Mouse (Mus musculus) lung, embryonic 16.5 days (tissue): ENCODE measurements at regions not wholly inside any gene's neighbourhood (a gene's known extent, or its start where the extent isn't known, plus 50 kb on each side); places are given as distances from the start of the nearest gene placed in this dataset.

ENCODE experiments used
- ATAC-seq: fragments of 200-750 bp; cut with Nextera tagmentation; 2 replicates; pipeline ENCODE4 v1.8.0; 2017; ENCODE audit warnings: low read depth, mild to moderate bottlenecking, moderate library complexity
- H3K27ac ChIP-seq: fragments of 300-500 bp; sonication (generic); 2 replicates; pipeline ENCODE4 v1.5.1; 2014; ENCODE audit warnings: mild to moderate bottlenecking, control low read depth, low read length
- H3K27me3 ChIP-seq: fragments of 300-500 bp; sonication (generic); 2 replicates; pipeline ENCODE4 v1.6.1; 2014; ENCODE audit warnings: low read depth, low read length, mixed read lengths; ENCODE audit not compliant: control insufficient read depth, insufficient read depth
- H3K36me3 ChIP-seq: fragments of 300-500 bp; sonication (generic); 2 replicates; pipeline ENCODE4 v1.6.1; 2014; ENCODE audit warnings: low read length; ENCODE audit not compliant: control insufficient read depth, insufficient read depth
- H3K4me1 ChIP-seq: fragments of 300-500 bp; sonication (generic); replicated peaks from 2 replicates; pipeline ENCODE4 v1.6.1; 2014; ENCODE audit warnings: low read length, mixed read lengths; ENCODE audit not compliant: control insufficient read depth, insufficient read depth
- H3K4me2 ChIP-seq: fragments of 300-500 bp; sonication (generic); 2 replicates; pipeline ENCODE4 v1.6.1; 2014; ENCODE audit warnings: low read depth, low read length, control low read depth
- H3K4me3 ChIP-seq: fragments of 300-500 bp; sonication (generic); 2 replicates; pipeline ENCODE4 v1.5.1; 2014; ENCODE audit warnings: mild to moderate bottlenecking, low read length, control low read depth
- H3K9ac ChIP-seq: fragments of 300-500 bp; sonication (generic); 2 replicates; pipeline ENCODE4 v1.6.1; 2014; ENCODE audit warnings: low read length, control low read depth
- H3K9me3 ChIP-seq: fragments of 300-500 bp; sonication (generic); 2 replicates; pipeline ENCODE4 v1.6.1; 2016; ENCODE audit warnings: low read length; ENCODE audit not compliant: control insufficient read depth
- WGBS: fragments of 180-500 bp; shearing (Covaris S2); extraction: QIAGEN DNeasy Blood & Tissue Kit; methylation state at CpG from one replicate; pipeline ENCODE4 v1.1.7; 2014; 5-methylcytosine and 5-hydroxymethylcytosine counted together

- Histone ChIP-seq H3K4me3 (no peak overlapping the region), H3K9ac (no peak overlapping the region), H3K36me3 (no peaks in the 10 kb centered on the region), H3K9me3 (no peaks in the 10 kb centered on the region), H3K4me2 (no peak overlapping the region), H3K27me3 (no peaks in the 10 kb centered on the region), H3K27ac (no peak overlapping the region), H3K4me1 (no peaks in the 10 kb centered on the region)
- no peak for ATAC-seq
- 69% methylated on average over 9 of the region's 9 CpGs for WGBS
These were observed 125.3 kb upstream of the Bank1 start for GRCm38 (mm10) chr3:136450986-136451774.

- Histone ChIP-seq H3K9ac (no peak overlapping the region), H3K27me3 (no peaks in the 10 kb centered on the region), H3K9me3 (no peaks in the 10 kb centered on the region), H3K27ac (no peak overlapping the region), H3K4me2 (no peak overlapping the region), H3K4me3 (no peak overlapping the region), H3K36me3 (no peaks in the 10 kb centered on the region), H3K4me1 (no peaks in the 10 kb centered on the region)
- 98% methylated on average over 2 of the region's 2 CpGs for WGBS
- ATAC-seq, result no peak
These were observed 124.6 kb upstream of the Bank1 start for GRCm38 (mm10) chr3:136450361-136450895.

DNA sequence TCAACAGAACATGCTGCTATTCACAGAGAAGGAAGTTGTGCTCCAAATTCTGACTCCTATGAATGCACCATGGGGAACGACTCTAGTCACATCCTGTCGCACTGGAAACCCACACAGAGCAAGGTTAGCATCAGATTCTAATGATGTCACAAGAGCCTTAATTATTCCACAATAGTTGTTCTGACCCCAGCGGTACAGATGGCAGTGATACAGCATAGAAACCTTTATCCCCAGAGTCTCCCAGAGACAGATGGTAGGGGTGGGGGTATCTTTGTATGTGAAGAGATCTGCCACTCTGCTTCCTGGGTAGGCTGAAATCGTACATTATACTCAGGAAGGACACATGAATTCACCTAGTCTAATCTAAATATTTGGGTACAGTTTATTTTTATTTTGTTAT, 123.5 kb upstream of the Bank1 start:
- no peaks in the 10 kb centered on the region for H3K36me3 ChIP-seq
- H3K4me1 ChIP-seq, result no peaks in the 10 kb centered on the region
- H3K27me3 ChIP-seq, result no peaks in the 10 kb centered on the region
- no peak overlapping the region for H3K4me2 ChIP-seq
- no peak overlapping the region for H3K27ac ChIP-seq
- WGBS, result 66% methylated on average over 4 of the region's 4 CpGs
- no peak overlapping the region for H3K4me3 ChIP-seq
- no peak for ATAC-seq
- no peak overlapping the region for H3K9ac ChIP-seq
- no peaks in the 10 kb centered on the region for H3K9me3 ChIP-seq

DNA sequence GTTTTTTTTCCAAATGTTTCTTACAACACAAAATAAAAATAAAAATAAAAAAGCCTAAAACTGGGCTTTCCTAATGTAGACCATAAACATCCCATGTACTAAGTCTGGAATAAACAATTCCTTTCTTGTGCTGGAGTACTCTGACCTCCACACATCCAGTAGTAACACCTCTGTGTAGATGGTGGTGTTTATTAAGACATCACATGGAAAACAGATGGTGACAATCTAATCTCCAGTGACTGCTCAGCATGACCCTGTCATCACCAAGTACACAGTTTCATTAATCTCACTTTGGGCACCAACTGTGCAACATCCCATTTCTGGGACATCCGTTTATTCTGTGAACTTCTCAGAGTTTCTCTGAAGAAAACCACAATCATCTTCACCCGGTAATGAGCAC, 118.7 kb upstream of the Bank1 start:
- Histone ChIP-seq H3K4me1 (no peaks in the 10 kb centered on the region), H3K27ac (no peak overlapping the region)
- no peak for ATAC-seq

GRCm38 (mm10) chr3:136442099-136442498, 116.2 kb upstream of the Bank1 start:
- no peaks in the 10 kb centered on the region for H3K36me3 ChIP-seq
- H3K4me2 ChIP-seq, result no peak overlapping the region
- no peaks in the 10 kb centered on the region for H3K4me1 ChIP-seq
- no peaks in the 10 kb centered on the region for H3K9me3 ChIP-seq
- no peak overlapping the region for H3K9ac ChIP-seq
- H3K27me3 ChIP-seq, result no peaks in the 10 kb centered on the region
- ATAC-seq, result no peak
- no peak overlapping the region for H3K27ac ChIP-seq
- no peak overlapping the region for H3K4me3 ChIP-seq
- 81% methylated on average over 2 of the region's 2 CpGs for WGBS

More for the DNA sequence above, 118.7 kb upstream of the Bank1 start:
- WGBS, result 48% methylated on average over 2 of the region's 2 CpGs
- Histone ChIP-seq H3K9me3 (no peaks in the 10 kb centered on the region), H3K9ac (no peak overlapping the region), H3K36me3 (no peaks in the 10 kb centered on the region), H3K27me3 (no peaks in the 10 kb centered on the region), H3K4me2 (no peak overlapping the region), H3K4me3 (no peak overlapping the region)

GRCm38 (mm10) chr3:136439907-136440645, 114.2 kb upstream of the Bank1 start:
- ATAC-seq, result no peak
- no peaks in the 10 kb centered on the region for H3K9me3 ChIP-seq
- H3K4me1 ChIP-seq, result no peaks in the 10 kb centered on the region
- no peaks in the 10 kb centered on the region for H3K27me3 ChIP-seq
- no peak overlapping the region for H3K9ac ChIP-seq
- no peaks in the 10 kb centered on the region for H3K36me3 ChIP-seq
- H3K4me3 ChIP-seq, result no peak overlapping the region
- H3K27ac ChIP-seq, result no peak overlapping the region
- no peak overlapping the region for H3K4me2 ChIP-seq
- 84% methylated on average over 7 of the region's 7 CpGs for WGBS

DNA sequence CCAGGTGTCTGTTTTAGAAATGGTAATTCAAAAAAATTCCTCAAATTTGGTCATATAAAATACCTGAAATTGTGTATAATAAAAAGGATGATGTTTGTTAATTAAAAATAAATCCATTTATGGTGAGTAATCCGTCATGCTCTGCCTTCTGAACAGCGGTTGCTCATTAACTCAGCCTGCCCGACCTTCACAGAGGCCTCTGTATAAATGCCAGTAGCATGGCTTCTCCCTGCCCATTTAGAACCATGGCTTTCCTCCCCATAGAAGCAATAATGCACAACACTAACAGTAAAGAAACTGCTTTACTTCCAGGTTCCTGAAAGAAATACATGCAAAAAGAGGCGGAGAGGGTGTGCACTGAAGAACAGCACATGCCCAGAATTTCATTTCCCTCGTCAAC, 113.5 kb upstream of the Bank1 start:
- ATAC-seq, result no peak
- 78% methylated on average over 5 of the region's 5 CpGs for WGBS
- Histone ChIP-seq H3K27me3 (no peaks in the 10 kb centered on the region), H3K36me3 (no peaks in the 10 kb centered on the region), H3K9me3 (no peaks in the 10 kb centered on the region), H3K4me1 (no peaks in the 10 kb centered on the region), H3K9ac (no peak overlapping the region), H3K4me2 (no peak overlapping the region), H3K4me3 (no peak overlapping the region), H3K27ac (no peak overlapping the region)

DNA sequence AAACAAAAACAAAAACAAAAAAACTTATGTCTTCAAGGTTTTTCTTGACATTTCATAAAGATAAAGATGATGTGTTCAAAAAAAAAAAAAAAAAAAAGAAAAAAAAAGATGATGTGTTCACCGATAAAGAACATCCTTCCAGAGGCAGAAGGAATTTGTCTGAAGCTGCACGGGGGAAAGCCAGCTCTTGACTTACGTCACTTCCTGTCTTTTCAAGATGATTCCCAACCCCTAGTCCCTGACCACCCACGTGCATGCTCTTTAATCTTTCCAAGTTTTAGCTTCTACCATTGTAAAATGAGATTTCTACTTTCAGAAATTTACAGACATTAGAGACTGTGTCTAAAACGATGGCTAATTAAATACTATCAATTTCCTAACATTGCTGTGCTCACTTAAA, 108.5 kb upstream of the Bank1 start:
- Histone ChIP-seq H3K4me2 (no peak overlapping the region), H3K4me1 (no peaks in the 10 kb centered on the region), H3K4me3 (no peak overlapping the region), H3K27ac (no peak overlapping the region), H3K27me3 (no peaks in the 10 kb centered on the region), H3K36me3 (no peaks in the 10 kb centered on the region), H3K9me3 (no peaks in the 10 kb centered on the region), H3K9ac (no peak overlapping the region)
- 30% methylated on average over 5 of the region's 5 CpGs for WGBS
- no peak; the same call in 1 of the 2 replicates for ATAC-seq

GRCm38 (mm10) chr3:136432072-136432471, 106.2 kb upstream of the Bank1 start:
- H3K27ac ChIP-seq, result no peak overlapping the region
- H3K9ac ChIP-seq, result no peak overlapping the region
- H3K36me3 ChIP-seq, result no peaks in the 10 kb centered on the region
- no peak for ATAC-seq
- H3K9me3 ChIP-seq, result no peaks in the 10 kb centered on the region
- no peak overlapping the region for H3K4me2 ChIP-seq
- WGBS, result 72% methylated on average over 3 of the region's 3 CpGs
- H3K4me3 ChIP-seq, result no peak overlapping the region
- H3K4me1 ChIP-seq, result no peaks in the 10 kb centered on the region
- H3K27me3 ChIP-seq, result no peaks in the 10 kb centered on the region
